Mouse (Mus musculus): Measurements from ENCODE around the gene Lsg1. TPM values are rescaled to one million over a fixed set of nuclear protein-coding genes. Genes with fewer than 3 reads are reported as not detected.

Gene Lsg1
- total RNA-seq, 4 experiments from 2014 or later = 19.8 to 30.9 (median 20.8) TPM

DNA sequence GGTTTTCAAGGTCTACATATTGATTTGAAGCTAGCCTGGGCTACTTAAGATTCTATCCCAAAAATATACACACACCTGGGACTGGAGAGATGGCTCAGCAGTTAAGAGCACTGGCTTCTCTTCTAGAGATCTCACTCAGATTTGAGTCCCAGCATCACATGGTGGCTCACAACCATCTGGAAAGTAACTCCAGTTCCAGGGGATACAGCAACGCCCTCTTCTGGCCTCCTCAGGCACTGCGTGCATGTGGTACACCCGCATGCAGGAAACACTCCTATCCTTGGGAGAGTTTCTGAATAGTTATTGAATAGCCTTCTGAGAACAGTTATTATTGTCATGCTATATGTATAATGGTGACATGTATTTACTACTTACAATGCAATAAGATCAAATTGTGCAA is 66.2 kb downstream of the Lsg1 start:
- DNase-seq (ENCODE audit: low spot score in 2 of 2) = no peak

DNA sequence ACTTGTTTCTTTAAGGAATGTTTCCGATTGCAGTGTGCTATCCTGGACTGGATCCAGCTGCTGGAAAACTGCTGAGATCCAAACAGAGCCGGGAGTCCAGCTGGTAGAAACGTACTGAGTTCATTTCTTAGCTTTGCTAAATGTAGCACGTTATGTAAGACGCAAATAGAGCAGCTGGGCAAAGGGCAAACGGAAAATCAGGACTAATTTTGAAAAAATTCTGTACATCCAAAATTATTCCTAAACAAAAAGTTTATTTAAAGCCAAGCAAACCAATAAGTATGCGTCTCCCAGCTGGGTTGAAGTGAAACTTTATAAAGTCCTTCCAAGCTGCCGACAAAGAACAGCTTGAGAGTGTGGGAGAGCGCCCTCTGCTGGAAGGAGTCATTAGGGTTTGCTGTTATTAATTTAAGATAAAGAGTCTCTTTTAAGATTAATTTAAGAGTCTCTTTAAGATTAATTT is 67.0 kb downstream of the Lsg1 start:
- peak; percentile 41 to 63 for DNase-seq (ENCODE audit: low spot score in 2 of 2)

DNA sequence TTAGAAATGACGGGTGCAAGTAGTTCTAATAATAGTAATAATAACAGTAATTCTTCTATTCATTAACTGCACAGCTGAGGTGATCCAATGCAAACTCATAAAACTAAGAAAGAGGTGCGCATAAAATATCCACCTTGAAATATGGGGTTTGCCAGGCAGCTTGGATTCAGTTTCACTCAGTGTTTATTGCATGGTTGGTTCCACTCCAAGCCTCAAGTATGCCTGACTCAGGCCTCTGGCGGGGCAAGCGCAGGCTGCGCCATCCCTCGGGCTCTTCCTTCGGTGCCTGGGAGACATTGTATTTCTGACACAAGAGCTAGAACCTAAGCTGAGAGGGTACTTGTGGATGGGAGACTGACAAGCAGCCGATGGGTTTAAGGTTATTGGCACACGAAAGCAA is 68.8 kb downstream of the Lsg1 start:
- DNase-seq (ENCODE audit: low spot score in 2 of 2) = no peak

DNA sequence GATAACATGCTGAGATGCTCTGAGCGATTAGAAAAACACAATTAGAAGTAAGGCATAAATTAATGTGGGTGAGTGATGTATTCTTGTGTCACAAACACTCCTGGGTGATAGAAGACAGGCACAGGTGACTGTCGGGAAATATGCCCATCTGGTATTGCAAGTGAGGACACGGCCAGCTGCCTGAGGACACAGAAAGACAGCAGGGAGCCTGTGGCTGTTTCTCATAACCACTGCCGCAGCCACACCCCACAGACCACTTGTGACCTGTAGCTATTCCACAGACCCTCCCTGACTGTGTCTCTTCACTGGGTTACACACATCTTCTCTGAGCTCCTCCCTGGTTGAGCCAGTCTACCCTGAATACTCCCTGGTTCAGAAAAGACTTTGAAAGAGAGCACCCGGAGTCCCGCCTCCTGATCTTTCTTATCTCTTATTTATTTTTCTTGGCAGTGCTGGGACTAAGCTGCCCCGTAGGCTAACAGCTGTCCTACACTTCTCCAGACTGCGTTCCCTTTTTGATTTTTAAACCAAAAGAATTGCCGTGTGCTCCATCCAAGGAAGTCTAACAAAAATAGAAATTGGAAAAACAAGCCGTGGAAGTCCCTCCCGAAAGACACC is 69.6 kb downstream of the Lsg1 start:
- no peak for DNase-seq (ENCODE audit: low spot score in 2 of 2)

DNA sequence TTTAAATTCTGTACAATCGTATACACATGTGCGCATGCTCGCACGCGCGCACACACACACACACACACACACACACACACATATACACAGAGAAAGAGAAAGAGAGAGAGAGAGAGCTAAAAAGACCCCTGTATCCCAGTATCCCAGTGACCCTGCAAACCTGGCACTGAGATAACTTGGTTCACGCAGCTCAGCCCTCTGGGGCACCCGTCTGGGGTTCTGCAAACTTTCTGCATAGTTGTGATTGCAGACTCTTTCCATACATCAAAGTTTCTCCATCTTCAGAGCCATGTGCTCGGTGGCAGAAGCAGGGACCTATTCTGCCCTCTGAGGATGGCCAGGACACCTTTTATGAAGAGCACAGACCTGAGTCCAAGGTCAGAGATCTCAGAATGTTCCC is 70.4 kb downstream of the Lsg1 start:
- no peak for DNase-seq (ENCODE audit: low spot score in 2 of 2)

DNA sequence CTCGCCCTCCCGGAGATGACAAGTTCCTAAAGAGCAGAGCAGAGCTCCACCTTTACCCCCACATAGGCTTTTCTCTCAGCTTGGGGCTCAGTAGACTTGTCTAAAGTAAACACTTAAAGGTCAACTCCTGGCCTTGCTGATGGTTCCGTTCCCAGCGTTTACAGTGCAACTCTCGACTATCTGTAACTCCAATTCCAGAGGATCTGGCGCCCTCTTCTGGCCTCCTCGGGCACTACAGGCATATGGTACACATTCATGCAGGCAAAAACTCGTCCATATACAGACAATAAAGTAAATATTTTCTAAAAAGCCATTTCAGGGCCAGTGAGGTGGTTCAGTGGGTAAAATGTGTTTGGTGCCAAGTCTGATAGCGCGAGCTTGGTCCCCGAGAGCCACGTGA is 72.0 kb downstream of the Lsg1 start:
- DNase-seq (ENCODE audit: low spot score in 2 of 2) = no peak

DNA sequence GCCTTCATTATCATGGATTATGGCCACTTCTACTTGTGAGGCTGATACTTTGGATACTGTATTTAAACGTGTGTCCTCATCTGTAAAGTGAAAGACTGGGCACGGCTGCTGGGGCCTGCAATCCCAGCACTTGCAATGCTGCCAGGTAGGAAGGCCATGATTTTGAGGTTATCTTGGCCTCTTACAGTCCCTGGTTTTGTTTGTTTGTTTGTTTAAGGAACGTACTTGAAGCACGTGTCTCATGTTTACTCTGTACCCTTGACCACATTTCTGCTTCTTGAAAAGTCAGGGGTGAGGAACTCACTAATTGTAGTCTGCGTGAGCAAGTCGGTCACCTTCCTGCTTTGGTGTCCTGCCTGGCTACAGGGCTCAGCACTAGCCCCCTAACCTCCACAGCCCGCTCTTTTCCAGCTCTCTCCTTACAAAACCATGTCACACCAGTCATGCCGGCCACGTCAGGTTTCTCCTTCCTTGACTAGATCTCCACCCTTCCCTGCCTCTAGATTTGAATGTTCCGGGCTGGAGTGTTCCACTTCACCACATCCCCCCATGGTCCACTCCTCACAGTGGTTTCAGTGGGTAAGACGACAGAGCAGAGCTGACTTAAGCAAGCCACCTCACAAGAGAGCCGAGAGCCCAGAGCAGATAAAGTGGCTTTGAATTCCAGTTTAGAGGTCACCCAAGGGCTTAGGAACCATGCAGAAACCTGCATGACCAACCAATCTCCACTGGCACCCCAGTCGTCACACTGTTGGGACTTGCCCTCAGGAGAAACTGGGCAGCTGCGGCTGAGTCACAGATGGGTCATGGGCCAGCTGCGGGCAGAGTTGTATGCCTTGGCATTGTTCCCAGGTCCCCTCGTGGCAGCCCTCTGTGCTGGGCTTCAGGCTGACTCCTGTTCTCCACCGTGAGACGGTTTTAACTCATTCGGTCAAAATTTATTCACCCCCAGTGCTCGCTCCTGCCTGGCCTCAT is 74.1 kb downstream of the Lsg1 start:
- no peak for DNase-seq (ENCODE audit: low spot score in 2 of 2)

DNA sequence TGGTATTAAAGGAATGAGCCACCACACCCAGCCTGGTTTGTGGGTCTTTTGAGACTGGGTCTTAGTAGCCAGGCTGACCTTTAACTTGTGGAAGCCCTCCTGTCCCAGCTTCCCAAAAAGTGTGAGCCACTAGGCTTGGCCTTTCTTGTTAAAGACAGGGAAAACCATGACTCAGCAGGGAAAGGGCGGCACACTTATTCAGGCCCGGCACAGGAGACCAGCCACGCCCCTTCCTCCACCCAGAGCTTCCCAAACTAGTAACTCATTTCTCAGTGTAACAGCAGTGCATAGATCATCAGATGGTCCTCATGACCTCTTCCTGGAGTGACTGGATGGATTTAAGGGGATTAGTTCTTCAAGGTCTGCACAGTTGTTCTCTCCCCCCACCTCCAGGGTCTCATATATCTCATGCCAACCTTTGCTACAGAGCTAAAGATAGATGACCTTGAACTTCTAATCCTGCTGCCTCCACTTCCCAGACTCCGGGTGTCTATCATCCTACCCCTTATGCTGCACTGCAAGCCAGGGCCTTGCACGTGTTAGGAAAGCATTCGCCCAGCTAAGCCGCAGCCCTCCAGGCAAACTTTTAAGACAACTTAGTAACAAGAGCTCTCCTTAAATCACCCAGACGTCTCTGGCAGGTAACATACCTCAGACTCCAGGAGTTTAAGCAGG is 74.9 kb downstream of the Lsg1 start:
- DNase-seq (ENCODE audit: low spot score in 2 of 2) = no peak

DNA sequence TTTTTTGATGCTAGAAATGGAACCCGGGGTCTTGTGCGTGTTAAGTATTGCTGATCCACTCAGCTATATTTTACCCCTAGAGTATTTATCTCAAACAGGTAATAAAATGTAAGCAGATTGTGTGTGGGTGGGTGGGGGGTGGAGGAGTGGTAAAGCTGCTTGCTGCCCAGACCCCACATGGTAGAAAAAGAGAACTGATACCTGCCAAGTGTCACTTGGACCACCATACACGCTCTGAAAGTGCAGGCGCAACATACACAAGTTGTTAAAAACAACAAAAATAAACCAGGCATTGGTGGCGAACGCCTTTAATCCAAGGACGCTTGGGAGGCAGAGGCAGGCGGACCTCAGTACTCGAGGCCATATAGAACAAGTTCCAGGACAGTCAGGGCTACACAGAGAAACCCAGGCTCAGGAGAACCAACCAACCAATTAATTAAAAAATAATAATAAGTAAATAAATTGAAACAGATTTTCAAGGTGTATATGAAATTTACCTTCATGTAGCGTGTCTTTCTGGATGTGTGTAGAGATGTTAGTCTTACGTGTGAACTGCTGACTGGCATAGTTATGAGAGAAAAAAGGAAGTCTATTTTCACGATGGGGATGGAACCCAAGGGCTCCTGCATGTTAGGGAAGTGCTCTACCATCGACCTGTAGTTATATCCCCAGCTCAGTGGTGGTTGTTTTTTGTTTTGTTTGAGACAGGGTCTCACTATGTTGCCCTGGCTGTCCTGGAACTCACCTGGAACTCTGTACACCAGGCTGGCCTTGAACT is 75.6 kb downstream of the Lsg1 start:
- no peak for DNase-seq (ENCODE audit: low spot score in 2 of 2)

DNA sequence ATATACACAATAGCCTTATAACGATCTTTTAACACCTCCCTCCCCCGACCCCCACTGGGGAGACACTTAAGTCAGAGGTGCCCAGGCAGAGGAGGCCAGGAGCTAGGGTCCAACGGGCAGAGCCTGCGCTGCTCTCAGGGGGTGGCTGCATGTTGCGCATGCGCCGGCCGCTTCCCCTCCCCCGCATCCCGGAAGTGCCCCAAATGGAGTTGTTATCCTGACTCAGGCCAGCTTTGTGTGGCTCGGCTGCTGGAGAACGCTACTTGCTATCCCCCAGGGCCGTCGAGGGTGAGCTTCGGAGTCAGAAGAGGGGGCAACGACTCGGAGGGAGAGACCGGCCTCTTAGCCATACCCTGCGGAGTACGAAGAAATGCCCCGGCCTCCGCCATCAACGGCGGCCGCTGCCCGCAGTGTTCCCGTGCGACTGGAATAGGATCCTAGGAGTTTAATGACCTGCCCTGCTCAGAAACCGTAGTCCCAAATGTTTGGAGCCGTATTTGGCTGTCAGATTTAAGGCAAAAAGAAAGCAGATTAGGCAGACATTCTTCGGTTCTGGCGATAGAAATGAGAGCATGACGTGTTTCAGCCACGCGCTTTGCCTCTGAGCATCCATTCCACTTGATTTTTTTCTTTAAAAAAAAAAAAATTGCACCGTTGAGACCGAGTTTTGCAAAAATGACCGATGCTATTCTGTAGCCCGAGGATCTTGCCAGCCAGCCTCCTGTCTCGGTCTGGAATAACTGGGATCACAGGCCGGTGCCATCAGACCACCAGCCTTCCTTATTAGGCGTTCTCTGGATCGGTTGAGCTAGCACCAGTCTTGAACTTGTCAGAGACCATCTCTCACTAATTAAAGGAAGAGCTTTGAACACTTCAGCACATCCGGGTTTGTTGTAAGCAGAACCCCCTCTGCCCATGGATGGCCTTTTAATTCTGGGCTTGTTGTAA is 76.6 kb downstream of the Lsg1 start:
- peak; percentile 76 to 77 for DNase-seq (ENCODE audit: low spot score in 2 of 2)

Other genes starting within 250 kb of the Lsg1 start
- gene Atp13a3, start 181.6 kb downstream of the Lsg1 start, total RNA-seq (2022) = 10 to 100 TPM; 64.3 to 76.4 (median 67.1) TPM
- gene Tmem44, start 36.8 kb downstream of the Lsg1 start, total RNA-seq (2022) = 10 to 100 TPM; 52.0 to 52.9 (median 52.4) TPM
- 10 to 100 TPM; 14.6 to 17.8 (median 16.6) TPM for gene Fam43a, start 12.1 kb upstream of the Lsg1 start, total RNA-seq (2022)